Mouse (Mus musculus): ENCODE data around the gene Rps10. TPM values are rescaled to one million over a fixed set of nuclear protein-coding genes. Genes with fewer than 3 reads are reported as not detected.
A peak's percentile ranks its signal among the peaks of the same experiment; 100 is the strongest.

Rps10 gene
- total RNA-seq, 2 experiments from 2014 or later = 359 to 540 TPM

DNA sequence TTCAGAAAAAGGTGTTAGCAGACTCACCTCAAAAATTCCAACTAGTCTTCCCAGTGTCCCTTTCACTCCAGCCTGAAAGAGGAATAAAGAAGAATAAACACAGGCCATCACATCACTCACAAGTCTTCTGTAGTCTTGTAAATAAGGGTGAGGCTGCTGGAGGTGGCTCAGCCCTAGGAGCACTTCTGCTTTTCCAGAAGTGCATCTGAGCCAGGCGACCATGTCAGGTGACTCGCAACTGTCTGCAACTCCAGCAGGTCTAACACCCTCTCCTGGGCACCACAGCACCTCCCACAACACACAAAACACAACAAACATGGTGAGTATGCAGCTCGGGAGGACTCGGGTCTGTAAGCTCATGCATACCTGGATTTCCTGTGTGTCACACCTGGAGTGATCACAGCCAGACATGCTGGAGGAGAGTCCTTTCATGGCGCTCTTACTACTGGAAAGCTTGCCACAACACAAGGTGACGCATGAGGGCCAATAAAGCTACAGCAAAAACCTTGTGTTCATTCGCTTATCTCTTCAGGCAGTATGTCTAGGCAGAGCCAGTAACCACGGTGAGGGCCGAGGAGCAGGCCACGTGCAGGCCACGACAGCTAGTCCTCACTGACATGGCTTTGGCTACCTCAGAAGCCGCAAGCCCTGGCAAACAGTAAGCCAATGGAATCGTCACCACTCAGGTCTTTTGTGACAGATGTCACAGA is 53.1 kb downstream of the Rps10 start:
- 0 out of 2 replicates have a peak, but pooled peaks have one; percentile 36 for ATAC-seq (replicated peaks; ENCODE audit: low FRiP score, poor library complexity, severe bottlenecking)

Other genes starting within 250 kb of the Rps10 start
- gene Grm4, start 115.3 kb downstream of the Rps10 start, total RNA-seq (2015; ENCODE audit: low replicate concordance) = not detected in 2 replicates
- gene Grm4, start 115.3 kb downstream of the Rps10 start, total RNA-seq (2017; ENCODE audit: low replicate concordance) = not detected in 2 replicates
- gene Hmga1, start 80.2 kb downstream of the Rps10 start, total RNA-seq (2015; ENCODE audit: low replicate concordance) = 63.4 and 75.7 TPM in 2 replicates
- 14.4 and 29.6 TPM in 2 replicates for gene Hmga1, start 80.2 kb downstream of the Rps10 start, total RNA-seq (2017; ENCODE audit: low replicate concordance)
- 14.0 and 15.4 TPM in 2 replicates for gene AI413582, start 70.9 kb downstream of the Rps10 start, total RNA-seq (2015; ENCODE audit: low replicate concordance)
- gene AI413582, start 70.9 kb downstream of the Rps10 start, total RNA-seq (2017; ENCODE audit: low replicate concordance) = 4.5 and 5.9 TPM in 2 replicates
- gene Nudt3, start 13.2 kb downstream of the Rps10 start, total RNA-seq (2015; ENCODE audit: low replicate concordance) = 16.9 and 23.6 TPM in 2 replicates
- gene Nudt3, start 13.2 kb downstream of the Rps10 start, total RNA-seq (2017; ENCODE audit: low replicate concordance) = 26.0 and 34.3 TPM in 2 replicates
- not detected in 2 replicates for gene RPS10-NUDT3, start 1.4 kb downstream of the Rps10 start, total RNA-seq (2015; ENCODE audit: low replicate concordance)
- gene RPS10-NUDT3, start 1.4 kb downstream of the Rps10 start, total RNA-seq (2017; ENCODE audit: low replicate concordance) = not detected in 2 replicates
- gene Pacsin1, start 18.8 kb upstream of the Rps10 start, total RNA-seq (2015; ENCODE audit: low replicate concordance) = not detected in 2 replicates
- gene Pacsin1, start 18.8 kb upstream of the Rps10 start, total RNA-seq (2017; ENCODE audit: low replicate concordance) = not detected in 2 replicates
- not detected in 2 replicates for gene Spdef, start 92.3 kb upstream of the Rps10 start, total RNA-seq (2015; ENCODE audit: low replicate concordance)
- not detected in 2 replicates for gene Spdef, start 92.3 kb upstream of the Rps10 start, total RNA-seq (2017; ENCODE audit: low replicate concordance)
- gene D17Wsu92e, start 184.0 kb upstream of the Rps10 start, total RNA-seq (2015; ENCODE audit: low replicate concordance) = 63.8 and 80.7 TPM in 2 replicates
- 193 and 216 TPM in 2 replicates for gene D17Wsu92e, start 184.0 kb upstream of the Rps10 start, total RNA-seq (2017; ENCODE audit: low replicate concordance)
- gene Snrpc, start 201.5 kb upstream of the Rps10 start, total RNA-seq (2015; ENCODE audit: low replicate concordance) = 20.6 and 60.0 TPM in 2 replicates
- 43.8 and 51.5 TPM in 2 replicates for gene Snrpc, start 201.5 kb upstream of the Rps10 start, total RNA-seq (2017; ENCODE audit: low replicate concordance)
- gene Uhrf1bp1, start 219.8 kb upstream of the Rps10 start, total RNA-seq (2015; ENCODE audit: low replicate concordance) = 3.3 and 4.4 TPM in 2 replicates
- 4.3 and 5.4 TPM in 2 replicates for gene Uhrf1bp1, start 219.8 kb upstream of the Rps10 start, total RNA-seq (2017; ENCODE audit: low replicate concordance)